Mouse (Mus musculus) left cerebral cortex, adult 11 months (tissue): ENCODE results near the gene Pnpla2.
A peak's percentile ranks its signal among the peaks of the same experiment; 100 is the strongest.

ENCODE experiments used
- DNase-seq: peaks from one replicate; pipeline ENCODE4 v3.0.0; 2022; ENCODE audit warnings: low spot score

Gene Pnpla2

DNA sequence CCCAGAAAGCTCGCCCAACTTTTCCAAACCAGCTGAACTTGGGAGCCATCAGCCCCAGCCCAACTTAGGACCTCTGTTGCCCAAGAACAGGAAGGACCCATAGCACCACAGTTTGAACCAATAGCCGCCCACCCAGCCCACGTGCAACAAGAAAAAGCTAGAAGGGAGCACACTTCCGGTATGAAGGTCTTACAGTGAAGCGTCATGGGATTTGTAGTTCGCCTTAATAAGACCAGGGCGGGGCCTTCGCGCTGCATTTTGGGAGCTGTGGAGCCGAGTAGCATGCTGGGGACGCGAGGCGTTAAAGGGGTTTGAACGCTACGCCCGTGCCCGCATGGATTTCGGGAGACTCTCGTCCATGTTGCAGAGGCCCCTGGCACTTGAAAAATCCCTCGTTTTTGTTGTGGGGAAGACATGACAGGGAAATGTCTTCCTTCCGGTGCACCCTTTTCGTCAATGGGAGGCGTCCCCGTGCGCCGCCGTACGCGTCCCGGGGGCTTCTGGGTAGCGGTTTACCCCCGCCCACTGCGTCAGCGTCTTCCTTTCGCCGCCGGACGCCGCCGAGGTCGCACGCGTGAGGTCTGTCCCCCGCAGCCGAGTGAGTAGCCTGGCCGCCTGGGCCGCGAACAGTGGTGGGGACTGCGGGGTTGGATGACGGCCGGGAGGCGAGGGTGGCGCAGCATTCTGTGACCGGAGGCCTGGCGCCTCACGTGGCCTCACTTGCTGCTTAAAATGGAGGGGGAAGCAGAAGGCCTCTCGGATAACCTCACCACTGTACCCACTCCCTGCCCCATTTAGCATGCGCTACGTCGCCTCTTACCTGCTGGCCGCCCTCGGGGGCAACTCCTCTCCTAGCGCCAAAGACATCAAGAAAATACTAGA is 7.6 kb upstream of the Pnpla2 start, which contains the start of gene Rplp2:
Gene Rplp2 (plus strand): TSS at position 261 of the 882 bp plus-strand sequence.
- DNase-seq, result peak; percentile 92

GRCm38 (mm10) chr7:141451928-141452327 is 3.1 kb upstream of the Pnpla2 start:
- no peak for DNase-seq

DNA sequence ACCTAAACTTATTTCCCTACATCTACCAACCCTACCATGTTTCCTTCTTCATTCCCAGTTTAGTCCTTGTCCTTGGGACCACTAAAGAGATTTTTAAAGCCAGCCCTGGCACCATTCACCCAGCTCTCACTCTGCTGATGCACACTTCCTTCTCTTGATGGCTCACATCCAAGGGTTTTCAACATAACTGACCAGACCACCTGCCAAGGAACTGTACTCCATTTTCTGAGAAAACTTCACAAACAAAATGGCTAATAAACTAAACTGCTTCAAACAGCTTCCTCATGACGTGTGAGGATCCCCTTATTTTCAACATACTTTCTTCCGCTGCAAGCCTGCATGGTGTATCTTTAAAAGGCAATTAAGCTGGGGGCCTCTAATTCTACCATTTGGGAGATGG is 1.4 kb upstream of the Pnpla2 start:
- DNase-seq, result no peak

- DNase-seq, result no peak
Measured at GRCm38 (mm10) chr7:141455610-141456314, 764 bp downstream of the Pnpla2 start.

DNA sequence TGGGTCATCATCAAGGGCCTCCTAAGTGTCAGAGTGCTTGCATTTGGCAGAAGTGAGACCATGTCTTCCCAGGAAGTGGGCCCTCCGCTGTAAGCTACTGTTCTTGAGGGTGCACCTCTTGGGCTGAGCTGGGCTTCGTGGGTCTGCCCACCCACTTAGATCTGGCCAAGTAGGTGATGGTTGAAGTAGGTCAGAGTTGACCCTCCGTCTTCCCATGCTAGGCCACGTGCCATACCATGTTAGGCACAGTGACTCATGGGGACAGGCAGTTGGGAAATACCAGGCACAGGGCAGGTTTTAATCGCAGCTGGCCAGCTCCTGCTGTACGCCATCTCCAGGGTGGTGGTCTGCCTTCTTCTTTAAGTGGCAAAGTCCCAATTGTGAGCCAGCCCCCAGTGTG is 1.7 kb downstream of the Pnpla2 start:
- no peak for DNase-seq

- DNase-seq, result no peak
Measured at GRCm38 (mm10) chr7:141457236-141457635, 2.2 kb downstream of the Pnpla2 start.

DNA sequence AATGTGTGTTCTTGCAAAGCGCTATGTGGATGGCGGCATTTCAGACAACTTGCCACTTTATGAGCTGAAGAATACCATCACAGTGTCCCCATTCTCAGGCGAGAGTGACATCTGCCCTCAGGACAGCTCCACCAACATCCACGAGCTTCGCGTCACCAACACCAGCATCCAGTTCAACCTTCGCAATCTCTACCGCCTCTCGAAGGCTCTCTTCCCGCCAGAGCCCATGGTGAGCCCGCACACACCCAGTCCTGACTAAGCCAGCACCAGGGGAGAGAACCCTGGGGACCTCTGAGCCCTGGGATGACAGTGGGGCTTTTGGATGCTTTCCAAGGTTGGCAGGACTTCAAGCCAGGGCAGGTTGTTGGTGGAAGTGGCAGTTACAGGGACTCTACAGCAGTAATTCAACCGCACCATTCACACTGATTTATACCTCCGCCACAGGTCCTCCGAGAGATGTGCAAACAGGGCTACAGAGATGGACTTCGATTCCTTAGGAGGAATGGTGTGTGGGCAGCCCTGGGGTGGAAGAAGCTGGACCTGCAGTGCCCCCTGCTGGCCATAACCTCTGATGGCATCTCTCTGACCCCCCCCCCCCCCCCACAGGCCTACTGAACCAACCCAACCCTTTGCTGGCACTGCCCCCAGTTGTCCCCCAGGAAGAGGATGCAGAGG is 3.1 kb downstream of the Pnpla2 start:
- DNase-seq, result no peak

DNA sequence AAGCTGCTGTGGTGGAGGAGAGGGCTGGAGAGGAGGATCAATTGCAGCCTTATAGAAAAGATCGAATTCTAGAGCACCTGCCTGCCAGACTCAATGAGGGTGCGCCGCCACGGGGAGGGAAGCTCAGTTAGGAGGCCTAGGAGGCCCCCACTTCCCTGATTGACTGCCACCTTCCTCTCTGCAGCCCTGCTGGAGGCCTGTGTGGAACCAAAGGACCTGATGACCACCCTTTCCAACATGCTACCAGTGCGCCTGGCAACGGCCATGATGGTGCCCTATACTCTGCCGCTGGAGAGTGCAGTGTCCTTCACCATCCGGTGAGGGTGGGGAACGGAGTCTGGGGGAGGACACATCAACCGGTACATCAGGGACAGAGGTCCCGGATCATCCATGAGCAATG is 3.7 kb downstream of the Pnpla2 start:
- no peak for DNase-seq

GRCm38 (mm10) chr7:141459301-141459711 is 4.3 kb downstream of the Pnpla2 start:
- DNase-seq, result no peak

DNA sequence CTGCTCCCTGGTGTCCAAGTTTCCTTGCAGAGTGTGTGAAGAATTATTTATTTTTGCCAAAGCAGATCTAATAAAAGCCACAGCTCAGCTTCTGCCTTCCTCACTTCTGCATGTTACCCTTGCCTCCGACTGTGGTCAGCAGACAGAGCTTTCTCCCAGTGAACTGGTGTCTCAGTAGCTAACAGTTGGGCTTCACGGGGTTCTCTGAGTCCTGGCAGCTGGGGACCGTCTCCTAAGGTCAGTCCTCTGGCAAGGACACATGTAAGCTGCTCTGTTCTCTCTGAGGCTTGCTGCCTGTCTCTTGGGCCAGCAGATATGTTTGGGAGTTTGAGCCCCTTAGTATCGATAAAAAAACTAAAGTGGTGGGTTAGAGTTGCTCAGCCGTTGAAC is 5.0 kb downstream of the Pnpla2 start:
- DNase-seq, result no peak

- no peak for DNase-seq
Measured at GRCm38 (mm10) chr7:141460391-141461113, 5.6 kb downstream of the Pnpla2 start, which contains the start of gene Cracr2b. Gene Cracr2b, plus strand, starts transcription at chr7:141461094.

DNA sequence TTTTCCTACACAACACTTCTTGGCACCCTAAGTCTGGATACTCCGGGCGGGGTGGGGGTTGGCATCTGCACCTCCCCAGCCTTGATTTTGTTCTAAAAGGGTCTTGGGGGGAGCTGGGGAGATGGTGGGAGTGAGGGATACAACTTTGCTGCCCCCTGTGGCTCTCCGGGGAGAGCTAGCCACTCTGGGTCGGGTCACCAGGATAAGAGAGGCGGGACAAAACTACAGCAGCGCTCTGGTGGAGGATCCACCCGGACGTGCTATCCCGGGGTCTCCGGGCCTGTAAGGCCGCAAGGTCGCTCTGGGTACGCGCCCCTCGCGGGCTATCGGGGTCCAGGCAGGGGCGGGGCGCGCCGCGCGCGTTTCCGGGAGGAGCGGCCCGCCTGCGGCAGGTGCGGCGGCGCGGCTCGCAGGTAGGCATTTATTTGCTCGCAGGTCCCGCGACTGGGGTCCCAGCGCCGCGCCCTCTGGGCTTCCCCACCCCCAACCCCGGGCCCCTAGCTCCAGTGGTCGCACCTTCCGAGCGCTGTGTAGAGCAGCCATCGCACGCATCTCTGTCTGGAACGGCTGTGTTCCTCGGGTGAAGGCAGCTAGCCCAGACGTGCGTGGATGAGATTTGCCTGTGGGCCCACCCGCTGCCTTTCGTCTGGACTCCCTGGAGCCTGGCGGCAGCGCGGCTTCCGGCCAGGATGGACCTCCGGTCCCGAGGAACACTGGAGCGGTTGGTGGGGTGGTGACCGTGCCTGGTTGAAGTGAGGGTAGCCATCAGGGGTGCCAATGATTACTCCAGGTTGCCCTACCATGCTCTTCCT is 6.7 kb downstream of the Pnpla2 start:
- no peak for DNase-seq

GRCm38 (mm10) chr7:141462333-141462821 is 7.4 kb downstream of the Pnpla2 start:
- no peak for DNase-seq

DNA sequence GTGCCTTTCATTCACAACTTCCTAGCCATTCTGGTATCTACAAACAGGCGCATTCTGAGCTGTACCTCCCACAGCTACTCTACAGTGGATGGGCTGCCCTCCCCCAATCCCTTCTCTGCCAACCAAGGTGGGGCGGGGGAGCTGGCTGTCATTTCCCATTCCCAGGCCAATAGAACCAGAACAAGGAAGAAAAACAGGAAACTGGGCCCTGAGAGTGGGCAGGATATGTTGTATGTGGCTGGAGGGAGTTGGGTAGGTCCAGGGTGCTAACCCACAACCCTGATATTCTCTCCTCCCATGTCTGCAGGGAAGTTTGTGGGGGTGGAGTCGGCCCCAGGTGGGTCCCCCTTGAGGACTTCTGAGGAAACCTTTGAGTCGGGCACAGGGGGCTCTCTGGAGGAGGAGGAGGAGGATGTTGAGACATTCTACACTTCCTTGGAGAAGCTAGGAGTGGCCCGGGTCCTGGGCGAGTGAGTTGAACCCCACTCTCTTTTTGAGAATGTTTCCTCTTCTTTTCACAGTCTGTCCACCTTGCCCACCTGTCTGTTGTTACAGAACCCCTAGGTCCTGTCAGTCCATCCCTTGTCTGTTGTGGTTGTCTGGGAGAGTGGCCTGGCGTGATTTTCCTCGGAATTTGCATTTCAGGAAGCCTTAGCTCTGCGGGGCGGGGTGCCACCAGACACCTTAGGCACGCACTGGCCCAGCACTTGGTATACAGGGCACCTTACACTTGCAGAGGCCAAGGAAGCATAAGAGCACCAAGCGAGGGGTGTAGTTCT is 9.0 kb downstream of the Pnpla2 start:
- no peak for DNase-seq

DNA sequence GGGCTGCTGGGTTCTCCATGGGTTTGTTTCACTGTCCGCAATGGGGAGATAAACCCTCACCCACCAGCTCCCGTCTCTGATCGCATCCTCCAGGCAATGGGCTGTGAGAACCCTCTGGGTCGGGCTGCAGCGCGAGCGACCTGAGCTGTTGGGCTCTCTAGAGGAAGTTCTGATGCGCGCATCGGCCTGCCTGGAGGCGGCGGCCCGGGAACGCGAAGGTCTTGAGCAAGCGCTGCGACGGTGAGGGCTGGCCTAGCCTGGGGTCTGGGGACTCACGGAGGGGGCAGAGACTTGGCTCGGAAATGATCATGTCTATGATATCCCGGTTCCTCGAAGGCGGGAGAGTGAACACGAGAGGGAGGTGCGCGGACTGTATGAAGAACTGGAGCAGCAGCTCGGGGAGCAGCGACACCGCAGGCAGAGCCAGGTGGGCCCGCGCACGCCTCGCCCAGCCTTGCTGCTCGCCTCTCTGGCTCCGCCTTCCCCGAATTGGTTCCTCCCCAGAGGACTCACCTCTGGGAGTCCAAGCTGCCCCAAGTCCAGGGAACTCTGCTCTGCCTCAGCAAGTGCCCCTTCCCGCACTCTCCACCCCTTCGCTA is 9.7 kb downstream of the Pnpla2 start:
- DNase-seq, result no peak

GRCm38 (mm10) chr7:141465388-141466044 is 10.5 kb downstream of the Pnpla2 start:
- DNase-seq, result no peak

- DNase-seq, result no peak
Measured at GRCm38 (mm10) chr7:141466045-141466394, 11.0 kb downstream of the Pnpla2 start.

- DNase-seq, result no peak
Measured at GRCm38 (mm10) chr7:141466607-141467148, 11.7 kb downstream of the Pnpla2 start.
